Mouse (Mus musculus) heart, postnatal 10 days (tissue): ENCODE results near the gene Aff3. TPM values are rescaled to one million over a fixed set of nuclear protein-coding genes. Genes with fewer than 3 reads are reported as not detected.

Experiments used
- DNase-seq, 2 experiments: peaks; one replicate each; pipeline ENCODE4 v3.0.0; 2021
- intact Hi-C: fragments of 180-260 bp; cut with DNase I; formaldehyde crosslinking; loops from one replicate; pipeline ENCODE4 v1.15.1; 2025
- total RNA-seq, 2 experiments: library from RNA; stranded (reverse); gene quantifications; 2 replicates each; pipeline ENCODE4 v1.2.3; 2021

The Aff3 gene
- total RNA-seq, 2 experiments from 2014 or later: 5.2 to 6.9 TPM

- DNase-seq: no peak
- intact Hi-C loops: no loop called here
Observed at GRCm38 (mm10) chr1:38251448-38251847, 413.3 kb downstream of the Aff3 start.

GRCm38 (mm10) chr1:38250246-38250645 is 414.5 kb downstream of the Aff3 start:
- intact Hi-C loops: no loop called here
- DNase-seq: no peak

GRCm38 (mm10) chr1:38249561-38249960 is 415.2 kb downstream of the Aff3 start:
- intact Hi-C loops: no loop called here
- DNase-seq: no peak

GRCm38 (mm10) chr1:38248027-38248426 is 416.7 kb downstream of the Aff3 start:
- DNase-seq: peak in 1 of 2 experiments; percentile 27
- intact Hi-C loops: no loop called here

- DNase-seq: peak in 1 of 2 experiments; percentile 31
- intact Hi-C loops: no loop called here
Observed at GRCm38 (mm10) chr1:38242559-38242958, 422.2 kb downstream of the Aff3 start.

- intact Hi-C loops: no loop called here
- peak; percentile 57 to 71 for DNase-seq
Observed at GRCm38 (mm10) chr1:38241801-38242200, 423.0 kb downstream of the Aff3 start.

GRCm38 (mm10) chr1:38241221-38241666 is 423.5 kb downstream of the Aff3 start:
- intact Hi-C loops: no loop called here
- peak; percentile 42 to 43 for DNase-seq

- intact Hi-C loops: no loop called here
- DNase-seq: peak in 1 of 2 experiments; percentile 21
Observed at GRCm38 (mm10) chr1:38240438-38241220, 424.1 kb downstream of the Aff3 start.

- no peak for DNase-seq
- intact Hi-C loops: no loop called here
Observed at GRCm38 (mm10) chr1:38239516-38239915, 425.2 kb downstream of the Aff3 start.

GRCm38 (mm10) chr1:38237831-38238230 is 426.9 kb downstream of the Aff3 start:
- DNase-seq: no peak
- intact Hi-C loops: no loop called here

- DNase-seq: no peak
- intact Hi-C loops: no loop called here
Observed at GRCm38 (mm10) chr1:38237027-38237787, 427.5 kb downstream of the Aff3 start.

- DNase-seq: no peak
Observed at GRCm38 (mm10) chr1:38233121-38233520, 431.6 kb downstream of the Aff3 start.

GRCm38 (mm10) chr1:38230041-38230440 is 434.7 kb downstream of the Aff3 start:
- intact Hi-C loops: no loop called here

More at GRCm38 (mm10) chr1:38233121-38233520, 431.6 kb downstream of the Aff3 start:
- intact Hi-C loops: no loop called here

GRCm38 (mm10) chr1:38228806-38229205 is 435.9 kb downstream of the Aff3 start:
- DNase-seq: no peak

More at GRCm38 (mm10) chr1:38230041-38230440, 434.7 kb downstream of the Aff3 start:
- DNase-seq: no peak

GRCm38 (mm10) chr1:38225166-38225565 is 439.6 kb downstream of the Aff3 start:
- intact Hi-C loops: no loop called here
- DNase-seq: no peak

More at GRCm38 (mm10) chr1:38228806-38229205, 435.9 kb downstream of the Aff3 start:
- intact Hi-C loops: no loop called here

GRCm38 (mm10) chr1:38222160-38222559 is 442.6 kb downstream of the Aff3 start:
- intact Hi-C loops: no loop called here
- DNase-seq: peak; percentile 58 to 59

GRCm38 (mm10) chr1:38221431-38221830 is 443.3 kb downstream of the Aff3 start:
- DNase-seq: no peak
- intact Hi-C loops: no loop called here

- DNase-seq: no peak
- intact Hi-C loops: no loop called here
Observed at GRCm38 (mm10) chr1:38217912-38218795, 446.6 kb downstream of the Aff3 start.

- no peak for DNase-seq
- intact Hi-C loops: no loop called here
Observed at GRCm38 (mm10) chr1:38217098-38217497, 447.7 kb downstream of the Aff3 start.

GRCm38 (mm10) chr1:38213377-38213776 is 451.4 kb downstream of the Aff3 start:
- intact Hi-C loops: no loop called here
- DNase-seq: peak in 1 of 2 experiments; percentile 16

- DNase-seq: no peak
- intact Hi-C loops: no loop called here
Observed at GRCm38 (mm10) chr1:38212386-38212785, 452.4 kb downstream of the Aff3 start.
